Mouse (Mus musculus) v-Abl transformed pro-B cells (cell line): ENCODE data around the gene 2810408A11Rik.

Source experiments
- in situ Hi-C, 2 experiments: fragments of 400-800 bp; cut with MboI; formaldehyde crosslinking; loops; one replicate each; pipeline ENCODE4 v1.15.1; 2025; ENCODE audit not compliant: unreplicated experiment in 2 of 2

Gene 2810408A11Rik

GRCm38 (mm10) chr11:69884663-69885062 lies 16.1 kb downstream of the 2810408A11Rik start:
- in situ Hi-C loops, result loop anchor here (5.0 kb wide), 1 partner anchor 38 kb away; the partner anchor contains the start of gene Eif5a (in 2 of the 2)

GRCm38 (mm10) chr11:69884240-69884639 lies 16.5 kb downstream of the 2810408A11Rik start:
- in situ Hi-C loops, result loop anchor here (5.0 kb wide), 1 partner anchor 38 kb away; the partner anchor contains the start of gene Eif5a (in 2 of the 2)

DNA sequence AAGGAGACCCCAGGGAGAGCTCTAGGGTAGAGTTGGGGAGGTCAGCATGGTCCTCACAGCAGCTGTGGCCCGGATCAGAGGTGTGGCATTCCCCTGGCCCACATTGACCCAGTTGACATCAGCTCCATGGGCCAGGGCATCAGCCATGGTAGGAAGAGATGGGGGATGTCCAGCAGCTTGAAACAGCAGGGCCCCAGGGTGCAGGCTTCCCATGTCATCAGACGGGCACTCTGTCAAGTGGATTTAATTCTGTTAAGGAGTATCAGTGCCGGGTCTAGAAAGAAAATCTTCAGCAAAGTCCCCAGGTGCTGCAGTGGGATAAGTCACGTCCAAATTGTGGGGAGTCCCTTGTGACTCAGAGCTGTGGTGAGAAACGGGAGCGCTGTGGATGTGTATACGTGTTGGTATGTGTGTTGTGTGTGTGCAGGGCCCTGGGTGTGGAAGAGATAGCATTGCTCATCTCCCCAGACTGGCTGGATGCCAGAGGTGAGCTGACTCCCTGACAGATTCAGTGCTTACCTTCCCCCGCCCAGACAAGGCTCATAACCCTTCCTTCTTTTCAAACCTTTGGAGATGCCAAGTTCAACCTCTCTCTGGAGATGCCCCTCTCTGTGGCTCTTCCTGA lies 17.1 kb downstream of the 2810408A11Rik start:
- in situ Hi-C loops, result loop anchor here (5.0 kb wide), 1 partner anchor 39 kb away; the partner anchor contains the start of gene Eif5a (in 2 of the 2)

- in situ Hi-C loops, result loop anchor here (5.0 kb wide), 1 partner anchor 39 kb away; the partner anchor contains the start of gene Eif5a (in 2 of the 2)
These were observed 17.7 kb downstream of the 2810408A11Rik start for GRCm38 (mm10) chr11:69883066-69883465.

DNA sequence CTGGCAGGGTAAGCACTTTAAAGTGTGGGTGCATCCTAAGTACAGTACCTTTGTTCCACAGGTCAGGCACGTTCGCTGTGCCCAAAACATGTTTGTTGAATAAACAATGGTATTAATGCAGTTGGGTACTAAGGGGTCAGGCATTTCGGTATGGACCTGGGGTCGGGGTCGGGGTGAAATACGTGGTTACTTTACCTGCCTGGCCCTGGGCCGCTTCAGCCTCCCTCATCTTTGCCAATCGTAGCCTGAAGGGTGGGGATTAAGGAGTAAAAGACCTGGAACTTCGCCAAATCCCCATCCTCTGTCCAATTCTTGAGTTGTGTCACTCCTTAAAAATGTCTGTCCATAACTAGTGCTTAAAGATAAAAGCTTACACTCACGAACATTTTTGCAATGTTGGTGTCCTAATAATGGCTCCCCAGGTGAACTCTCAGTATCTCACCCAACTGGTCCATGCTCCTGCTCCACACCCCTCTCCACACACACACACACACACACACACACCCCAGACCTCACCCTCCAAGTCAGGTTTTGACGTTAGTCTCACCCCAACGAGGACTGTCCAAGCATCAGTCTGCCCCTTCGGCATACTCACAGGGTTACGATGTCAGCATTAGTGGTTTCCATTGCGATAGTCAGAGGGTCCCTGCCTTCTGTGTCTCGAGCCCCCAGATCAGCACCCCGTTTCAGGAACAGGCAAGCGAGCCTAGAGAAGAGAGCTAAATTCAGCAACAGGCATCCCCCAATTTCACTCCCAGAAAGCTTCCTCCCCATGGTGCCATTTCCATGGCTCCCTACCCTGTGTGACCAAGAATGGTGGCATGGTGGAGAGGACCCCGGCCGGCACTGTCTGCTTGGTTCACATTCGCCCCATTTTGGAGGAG lies 18.8 kb downstream of the 2810408A11Rik start:
- in situ Hi-C loops, result loop anchor here (5.0 kb wide), 1 partner anchor 40 kb away; the partner anchor contains the start of gene Eif5a (in 2 of the 2)

GRCm38 (mm10) chr11:69880853-69881603 lies 19.8 kb downstream of the 2810408A11Rik start, which contains the start of gene Kctd11:
Kctd11 (minus strand) TSS chr11:69881406.
- in situ Hi-C loops, result loop anchor here (5.0 kb wide), 1 partner anchor 41 kb away; the partner anchor contains the start of gene Eif5a (in 2 of the 2)

DNA sequence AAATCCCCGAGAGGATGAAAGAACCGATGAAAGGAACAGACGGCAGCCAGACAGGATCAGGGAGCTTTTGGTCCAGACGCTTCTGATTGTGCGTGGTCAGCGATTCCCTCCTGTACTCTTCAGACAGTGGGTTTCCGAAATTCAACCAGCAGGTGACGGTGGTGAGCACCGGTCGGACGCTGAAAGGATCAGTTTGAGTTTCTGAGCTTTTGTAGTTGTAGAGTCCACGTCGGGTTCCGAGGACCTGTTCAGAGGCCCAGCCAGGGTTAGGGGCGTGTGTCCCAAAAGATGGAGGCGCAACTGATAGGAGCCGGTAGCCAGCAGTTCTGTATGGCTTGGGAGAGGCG lies 20.3 kb downstream of the 2810408A11Rik start:
- in situ Hi-C loops, result loop anchor here (5.0 kb wide), 1 partner anchor 42 kb away; the partner anchor contains the start of gene Eif5a (in 2 of the 2)

- in situ Hi-C loops, result loop anchor here (5.0 to 10.0 kb wide), 9 partner anchors 43 to 335 kb away; partner anchors contain the start of genes Eif5a (in 2 of the 2), Senp3 (in 2 of the 2), Fgf11 (in 1 of the 2) and Polr2a (in 1 of the 2)
These were observed 21.1 kb downstream of the 2810408A11Rik start for GRCm38 (mm10) chr11:69879711-69880110.

GRCm38 (mm10) chr11:69878952-69879351 lies 21.8 kb downstream of the 2810408A11Rik start:
- in situ Hi-C loops, result loop anchor here (5.0 to 10.0 kb wide), 8 partner anchors 72 to 336 kb away; partner anchors contain the start of genes Senp3 (in 2 of the 2), Fgf11 (in 1 of the 2), Polr2a (in 1 of the 2) and Sat2 (in 1 of the 2)

DNA sequence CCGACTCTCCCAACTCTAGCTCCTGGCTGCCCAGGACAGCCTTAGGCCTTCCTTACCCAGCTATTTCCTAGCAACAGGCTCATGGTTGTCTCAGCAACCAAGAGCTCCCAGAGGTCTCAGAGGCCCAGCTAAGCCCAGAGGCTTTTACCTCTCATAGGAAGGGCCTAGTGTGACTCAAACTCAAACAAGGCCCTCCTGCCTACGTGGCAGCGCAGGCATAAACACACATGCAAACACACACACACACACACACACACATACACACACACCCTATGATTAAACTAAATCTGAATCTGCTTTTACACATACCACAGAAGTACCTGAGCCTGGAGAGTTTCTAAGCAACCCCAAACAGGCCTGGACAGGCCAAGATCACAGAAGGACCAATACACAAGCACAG lies 22.4 kb downstream of the 2810408A11Rik start:
- in situ Hi-C loops, result loop anchor here (5.0 to 10.0 kb wide), 8 partner anchors 71 to 336 kb away; partner anchors contain the start of genes Senp3 (in 2 of the 2), Fgf11 (in 1 of the 2), Polr2a (in 1 of the 2) and Sat2 (in 1 of the 2)

- in situ Hi-C loops, result loop anchor here (5.0 to 10.0 kb wide), 8 partner anchors 71 to 337 kb away; partner anchors contain the start of genes Senp3 (in 2 of the 2), Fgf11 (in 1 of the 2), Polr2a (in 1 of the 2) and Sat2 (in 1 of the 2)
These were observed 22.9 kb downstream of the 2810408A11Rik start, which contains the start of gene Tmem95 for GRCm38 (mm10) chr11:69877878-69878277. Tmem95 (minus strand) TSS chr11:69878018.

DNA sequence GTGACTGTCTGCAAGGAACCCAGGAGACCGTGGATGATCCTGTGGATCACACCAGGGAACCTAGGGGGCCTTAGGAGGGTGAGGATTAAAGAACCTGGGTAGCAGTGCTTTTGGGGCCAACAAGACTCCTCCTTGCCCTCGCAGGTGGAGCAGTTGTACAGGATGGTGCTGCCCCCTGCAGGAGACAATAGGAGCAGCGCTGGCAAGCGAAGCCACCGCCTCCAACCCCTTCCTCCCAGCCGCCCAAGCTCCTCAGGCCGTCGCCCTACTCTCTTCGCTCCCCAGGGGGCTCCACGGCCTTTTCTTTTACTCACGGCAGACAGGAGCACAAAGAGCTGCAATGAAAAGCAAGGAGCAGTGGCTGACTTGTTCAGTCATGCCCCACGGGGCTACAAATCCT lies 23.9 kb downstream of the 2810408A11Rik start:
- in situ Hi-C loops, result loop anchor here (5.0 to 10.0 kb wide), 8 partner anchors 70 to 338 kb away; partner anchors contain the start of genes Senp3 (in 2 of the 2), Fgf11 (in 1 of the 2), Polr2a (in 1 of the 2) and Sat2 (in 1 of the 2)

DNA sequence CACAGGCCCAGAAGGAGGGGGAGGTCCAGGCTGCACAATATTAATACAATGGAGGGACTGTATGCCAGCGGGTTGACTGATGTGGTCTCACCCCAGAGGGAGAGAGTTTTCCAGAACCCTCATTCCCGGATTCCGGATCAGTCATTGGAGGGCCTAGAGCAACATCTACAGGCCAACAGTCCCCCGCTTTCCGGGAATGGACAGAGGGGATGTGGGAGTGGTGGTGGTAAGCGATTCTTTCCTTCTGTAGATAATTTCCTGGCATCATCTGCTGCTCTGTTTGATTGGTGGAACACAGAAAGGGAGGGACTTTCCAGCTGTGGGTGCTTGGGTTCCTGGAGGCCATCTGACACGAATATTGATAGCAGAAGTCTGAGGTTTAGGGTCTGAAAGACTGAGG lies 24.6 kb downstream of the 2810408A11Rik start:
- in situ Hi-C loops, result loop anchor here (5.0 to 10.0 kb wide), 8 partner anchors 69 to 339 kb away; partner anchors contain the start of genes Senp3 (in 2 of the 2), Fgf11 (in 1 of the 2), Polr2a (in 1 of the 2) and Sat2 (in 1 of the 2)

GRCm38 (mm10) chr11:69872451-69872850 lies 28.3 kb downstream of the 2810408A11Rik start:
- in situ Hi-C loops, result loop anchor here in 1 of 2 experiments (10.0 kb wide), 2 partner anchors 248 to 342 kb away; partner anchors contain the start of genes Sat2 and Slc16a11

DNA sequence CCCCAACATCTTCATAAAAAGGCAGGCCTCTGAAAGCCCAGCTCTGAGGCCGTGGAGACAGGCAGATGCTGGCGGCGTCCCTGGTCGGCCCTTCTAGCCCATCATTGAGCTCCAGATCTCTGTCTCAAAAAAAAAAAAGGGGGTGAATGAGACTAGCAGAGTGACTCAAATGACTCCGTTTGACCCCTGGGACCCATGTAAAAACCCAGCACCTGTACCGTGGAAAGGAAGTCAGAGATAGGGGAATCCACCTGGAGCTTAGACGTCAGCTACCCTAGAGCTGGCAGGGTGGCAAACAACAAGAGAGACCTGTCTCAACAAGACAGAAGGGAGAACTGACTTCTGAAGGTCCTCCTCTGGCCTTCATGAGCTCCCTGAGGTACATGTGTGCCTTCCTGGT lies 29.0 kb downstream of the 2810408A11Rik start:
- in situ Hi-C loops, result loop anchor here in 1 of 2 experiments (10.0 kb wide), 2 partner anchors 247 to 343 kb away; partner anchors contain the start of genes Sat2 and Slc16a11

DNA sequence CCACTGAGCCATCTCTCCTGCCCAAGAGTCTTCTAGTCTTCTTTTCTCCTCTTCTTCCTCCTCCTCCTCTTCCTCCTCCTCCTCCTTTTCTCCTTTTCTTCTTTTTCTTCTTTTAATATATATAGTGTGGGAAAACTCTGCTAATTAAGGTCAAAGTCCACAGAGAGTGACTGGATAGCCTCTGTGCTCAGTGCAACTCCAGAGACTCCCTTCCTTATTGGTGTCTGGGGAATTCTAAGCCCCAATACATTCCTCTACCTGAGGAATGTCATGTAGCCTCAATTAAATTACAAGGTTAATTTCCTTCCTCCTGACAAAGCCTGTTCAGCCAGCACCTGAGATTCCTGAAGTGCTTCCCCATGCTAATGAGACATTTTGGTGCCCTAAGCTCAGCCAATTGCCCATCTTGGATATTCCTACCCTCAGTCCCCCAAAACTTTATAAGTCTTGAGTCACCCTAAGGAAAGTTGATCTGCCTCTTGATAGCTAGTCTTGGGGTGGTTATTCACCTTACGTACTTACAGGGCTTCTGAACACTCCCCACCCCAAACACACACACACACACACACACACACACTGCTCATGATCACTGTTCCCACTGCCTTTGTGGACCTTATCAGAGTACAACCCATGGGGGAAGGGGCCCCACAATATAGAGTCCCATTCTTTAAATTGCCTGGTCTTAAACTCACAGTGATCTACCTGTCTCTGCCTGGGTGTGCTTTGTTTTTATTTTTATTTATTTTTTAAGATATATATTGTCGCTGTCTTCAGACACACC lies 30.3 kb downstream of the 2810408A11Rik start:
- in situ Hi-C loops, result loop anchor here in 1 of 2 experiments (10.0 kb wide), 2 partner anchors 246 to 344 kb away; partner anchors contain the start of genes Sat2 and Slc16a11

GRCm38 (mm10) chr11:69867335-69867734 lies 33.5 kb downstream of the 2810408A11Rik start:
- in situ Hi-C loops, result no loop called here

DNA sequence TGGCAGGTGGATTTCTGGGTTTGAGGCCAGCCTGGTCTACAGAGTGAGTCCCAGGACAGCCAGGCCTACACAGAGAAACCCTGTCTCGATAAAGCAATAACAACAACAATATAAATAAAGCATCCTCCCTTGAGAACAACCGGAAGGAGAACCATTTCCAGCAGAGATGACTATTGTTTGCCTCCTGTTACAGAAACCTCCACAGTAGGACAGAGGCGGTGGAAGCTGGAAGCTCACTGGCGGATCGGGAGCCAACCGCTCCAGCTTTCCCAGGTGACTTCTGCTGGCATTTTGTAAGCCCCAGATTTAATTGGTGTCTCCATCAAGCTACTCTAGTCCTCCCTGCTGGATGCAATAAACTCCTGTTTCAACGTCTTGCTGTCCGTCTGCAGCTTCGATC lies 35.2 kb downstream of the 2810408A11Rik start:
- in situ Hi-C loops, result no loop called here
